Mouse (Mus musculus) urinary bladder, postnatal 4 days (tissue): ENCODE data around the gene Dzip1l.

Experiments used
- DNase-seq, 2 experiments: peaks; one replicate each; pipeline ENCODE4 v3.0.0; 2021 to 2022; ENCODE audit warnings: low spot score in 2 of 2

Dzip1l gene

DNA sequence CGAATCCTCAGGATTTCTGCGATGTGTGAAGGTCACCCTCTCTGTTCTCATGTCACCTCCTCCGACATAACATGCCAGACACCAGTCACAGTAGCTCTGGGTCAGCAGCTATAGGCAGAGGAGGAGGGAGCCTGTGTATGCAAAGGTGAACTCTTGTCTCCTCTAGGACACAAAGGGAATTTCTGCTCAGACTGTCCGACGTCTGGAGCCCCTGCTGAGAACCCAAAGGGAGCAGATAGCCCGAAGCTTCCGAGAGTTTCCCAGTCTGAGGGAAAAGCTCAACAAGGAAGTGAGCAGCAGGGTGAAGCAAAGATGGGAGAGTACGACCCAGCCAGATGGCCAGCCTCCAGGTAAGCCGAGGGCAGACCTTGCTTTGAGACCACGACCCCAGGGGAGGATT, 31.5 kb downstream of the Dzip1l start:
- DNase-seq = no peak

GRCm38 (mm10) chr9:99661606-99662166, 32.4 kb downstream of the Dzip1l start:
- DNase-seq = no peak

GRCm38 (mm10) chr9:99662406-99662805, 33.1 kb downstream of the Dzip1l start:
- DNase-seq = peak in 1 of 2 experiments; percentile 47

- DNase-seq = no peak
Observed at GRCm38 (mm10) chr9:99662887-99663286, 33.6 kb downstream of the Dzip1l start.

- no peak for DNase-seq
Observed at GRCm38 (mm10) chr9:99667596-99667995, 38.3 kb downstream of the Dzip1l start.

- no peak for DNase-seq
Observed at GRCm38 (mm10) chr9:99671603-99672002, 42.3 kb downstream of the Dzip1l start.

GRCm38 (mm10) chr9:99675714-99676113, 46.4 kb downstream of the Dzip1l start:
- no peak for DNase-seq

GRCm38 (mm10) chr9:99681980-99682570, 52.8 kb downstream of the Dzip1l start:
- DNase-seq = peak in 1 of 2 experiments; percentile 43

- DNase-seq = peak in 1 of 2 experiments; percentile 54
Observed at GRCm38 (mm10) chr9:99685061-99685521, 55.8 kb downstream of the Dzip1l start.

DNA sequence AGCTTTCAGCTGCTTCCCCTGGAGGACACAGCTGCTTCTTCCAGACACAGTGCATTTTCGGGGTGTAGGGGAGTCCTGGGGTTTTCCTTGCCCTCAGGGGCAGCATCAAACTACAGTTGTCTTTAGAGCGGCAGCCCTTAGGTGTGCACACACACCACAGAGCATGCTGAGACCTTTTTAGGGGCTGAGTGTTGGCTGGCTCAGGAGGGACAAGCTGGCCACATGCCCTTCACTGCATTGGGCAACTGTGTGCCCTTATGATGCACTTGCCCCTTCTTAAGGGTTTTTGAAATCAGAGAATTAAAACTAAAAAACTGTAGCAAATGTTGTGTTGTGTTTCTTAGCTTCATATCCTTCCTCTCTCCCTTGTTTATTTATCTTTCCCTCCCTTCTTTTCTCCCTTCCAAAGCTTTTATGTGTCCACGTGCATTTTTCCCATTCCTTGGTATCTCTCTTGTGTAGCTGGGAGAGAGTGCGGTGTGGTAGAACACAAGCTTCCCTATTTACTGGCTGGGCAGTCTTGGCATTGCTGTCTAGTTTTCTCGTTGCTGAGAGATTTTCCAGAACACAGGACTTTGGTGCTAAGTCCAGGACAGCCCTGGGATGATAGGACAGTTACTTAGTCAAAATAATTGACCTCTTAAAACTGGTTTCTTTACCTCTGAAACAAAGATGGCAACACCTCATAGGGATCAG, 56.4 kb downstream of the Dzip1l start:
- no peak for DNase-seq

- no peak for DNase-seq
Observed at GRCm38 (mm10) chr9:99689796-99690195, 60.5 kb downstream of the Dzip1l start.

DNA sequence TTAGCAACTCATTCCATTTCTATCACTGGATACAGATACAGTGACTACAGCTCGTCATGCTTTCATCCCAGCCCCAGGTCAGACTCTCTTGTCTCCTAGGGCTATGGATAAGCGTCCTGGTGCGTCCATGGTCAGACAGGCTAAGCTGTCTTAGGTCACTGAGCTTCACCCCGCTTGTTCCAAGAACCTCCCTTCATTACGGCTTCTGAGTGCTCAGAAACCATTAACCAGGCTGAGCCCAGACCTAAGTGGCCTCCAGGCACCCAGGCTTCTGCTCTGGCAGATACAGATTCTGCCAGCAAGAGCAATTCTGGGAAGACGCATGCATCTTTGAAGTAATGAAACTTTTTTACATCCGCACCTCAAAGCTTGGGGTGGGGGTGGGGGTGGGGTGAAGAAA, 61.1 kb downstream of the Dzip1l start:
- DNase-seq = no peak

GRCm38 (mm10) chr9:99694961-99695360, 65.7 kb downstream of the Dzip1l start:
- no peak for DNase-seq

GRCm38 (mm10) chr9:99699752-99700389, 70.6 kb downstream of the Dzip1l start:
- DNase-seq = no peak

GRCm38 (mm10) chr9:99701187-99701586, 71.9 kb downstream of the Dzip1l start:
- DNase-seq = no peak

- DNase-seq = no peak
Observed at GRCm38 (mm10) chr9:99702215-99702614, 72.9 kb downstream of the Dzip1l start.

- DNase-seq = no peak
Observed at GRCm38 (mm10) chr9:99703711-99704110, 74.4 kb downstream of the Dzip1l start.

DNA sequence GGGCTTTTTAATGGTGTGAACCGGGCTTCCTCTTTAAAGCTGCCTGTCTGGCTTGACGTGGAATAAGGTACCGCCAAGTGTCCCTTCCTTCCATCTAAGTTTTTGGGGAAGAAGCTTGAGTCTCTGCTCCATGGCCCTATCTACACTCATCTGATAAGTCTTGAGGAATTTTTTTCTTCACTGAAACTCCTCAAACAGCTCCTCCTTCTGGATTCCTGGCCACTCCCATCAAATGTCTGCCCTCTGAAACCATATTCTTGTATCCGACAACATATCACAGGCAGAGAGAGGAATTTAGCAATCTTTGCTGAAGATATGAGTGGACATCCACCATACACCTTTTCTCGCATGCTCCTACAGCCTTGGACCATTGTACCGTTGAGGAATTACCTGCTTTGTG, 77.0 kb downstream of the Dzip1l start:
- no peak for DNase-seq

DNA sequence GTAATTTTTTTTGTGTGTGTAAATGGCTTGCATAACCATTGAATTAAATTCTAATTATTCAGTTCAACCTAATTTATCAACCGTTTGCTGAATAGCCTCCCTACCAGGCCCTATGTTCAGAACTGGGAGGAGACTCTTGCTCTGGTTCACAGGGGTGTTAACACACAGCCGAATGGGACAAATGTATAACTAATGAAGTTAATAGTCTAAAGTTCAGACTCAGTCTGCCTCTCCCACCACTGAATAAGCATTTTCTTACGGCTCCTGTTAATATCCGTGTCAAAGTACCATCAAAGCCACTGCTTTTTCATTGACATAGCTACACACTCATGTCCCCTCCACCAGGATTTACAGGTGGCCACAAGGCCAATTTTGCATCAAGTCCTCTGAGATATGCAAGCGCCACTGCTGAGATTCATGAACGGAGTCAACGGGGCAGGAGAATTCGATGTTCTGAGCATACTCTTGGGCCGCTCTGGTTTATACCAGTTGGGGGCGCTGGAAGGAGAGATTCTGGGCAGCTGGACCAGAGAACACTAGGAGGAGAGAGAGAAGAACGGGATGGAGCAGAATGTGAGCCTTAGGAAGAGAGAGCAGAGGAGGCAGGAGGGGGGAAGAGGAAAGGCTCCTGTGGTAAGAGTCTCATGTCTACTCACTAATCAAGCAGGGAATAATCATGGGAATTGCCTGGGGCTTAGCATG, 78.3 kb downstream of the Dzip1l start:
- no peak for DNase-seq

- DNase-seq = no peak
Observed at GRCm38 (mm10) chr9:99709588-99710248, 80.4 kb downstream of the Dzip1l start.

- no peak for DNase-seq
Observed at GRCm38 (mm10) chr9:99710297-99710696, 81.0 kb downstream of the Dzip1l start.
